Mouse (Mus musculus): ENCODE measurements around the gene Rpl29.

Gene Rpl29

DNA sequence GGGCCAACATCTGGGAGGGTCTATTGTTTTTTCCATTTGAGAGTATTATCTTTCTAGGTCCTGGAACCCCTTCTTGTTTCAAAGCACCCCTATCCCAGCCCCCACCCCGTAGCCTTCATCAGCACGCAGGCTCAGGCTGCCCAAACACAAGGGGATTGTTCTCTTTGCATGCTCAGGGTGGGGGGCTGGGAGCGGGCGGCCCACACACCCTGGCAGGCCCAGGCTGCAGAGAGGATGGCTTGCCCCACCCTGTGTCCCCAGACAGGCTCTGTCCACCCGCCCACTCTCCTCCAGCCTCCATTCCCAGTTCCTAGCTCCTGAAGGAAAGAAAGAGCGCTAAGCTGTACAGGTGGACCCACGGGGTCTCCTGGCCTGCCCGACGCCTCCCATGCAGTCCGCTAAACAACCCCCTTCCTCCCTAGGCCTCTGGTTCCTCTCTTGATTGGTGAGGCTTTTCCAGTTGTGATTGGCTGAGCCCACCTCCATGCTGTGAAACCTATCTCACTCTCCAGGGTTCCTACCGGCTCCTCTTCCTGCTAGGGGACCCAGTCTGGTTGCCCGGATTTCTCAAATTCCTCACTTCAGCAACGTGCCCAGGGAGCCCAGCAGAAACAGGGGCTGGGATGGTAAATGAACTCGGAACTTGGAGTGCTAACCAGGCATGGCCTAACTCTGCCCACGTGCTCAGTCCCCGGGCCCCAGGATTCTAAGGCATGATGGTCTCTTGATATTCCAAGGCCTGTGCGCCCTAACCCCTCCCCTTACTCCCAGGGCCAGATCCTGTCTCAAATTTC is 25.8 kb downstream of the Rpl29 start:
- no peak for DNase-seq (ENCODE audit: low read depth)

DNA sequence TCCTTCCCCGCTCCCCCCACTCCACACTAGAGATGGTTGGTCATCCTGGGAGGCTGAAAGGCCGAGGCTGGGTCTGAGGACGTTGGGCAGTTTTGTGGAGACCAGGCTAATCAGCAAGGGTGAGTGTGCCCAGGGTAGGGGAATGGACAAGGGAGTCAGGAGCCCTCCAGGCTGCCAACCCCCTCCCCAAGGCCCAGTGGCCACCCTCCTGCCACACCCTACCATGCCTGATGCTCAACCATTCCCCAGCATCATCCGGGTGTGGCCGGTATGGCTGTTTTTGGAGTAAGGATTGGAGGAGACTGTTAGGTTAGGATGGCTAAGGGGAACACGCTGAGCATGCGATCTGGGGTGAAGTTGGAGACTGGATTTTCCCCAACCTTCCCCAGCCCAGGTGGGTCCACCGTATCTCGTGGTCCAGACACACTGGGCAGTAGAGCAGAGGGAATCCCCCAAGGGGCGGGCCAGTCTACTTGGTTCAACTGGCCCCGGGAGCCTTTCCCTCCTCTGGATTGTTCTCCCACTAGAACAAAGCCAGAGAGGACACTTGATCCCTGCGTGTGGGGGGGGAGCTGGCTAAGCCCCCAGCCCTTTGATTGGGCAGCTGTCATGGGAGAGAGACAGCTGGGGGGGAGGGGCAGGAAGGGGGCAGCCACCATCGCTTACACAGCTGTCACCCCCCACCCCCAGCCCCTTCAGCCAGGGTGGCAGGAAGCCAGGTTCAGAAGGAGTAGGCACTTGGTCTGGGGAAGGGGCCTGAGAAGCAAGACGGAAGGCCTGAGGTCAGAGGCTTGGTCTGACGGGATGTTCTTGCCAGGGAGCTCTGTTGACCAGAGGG is 27.3 kb downstream of the Rpl29 start:
- DNase-seq (ENCODE audit: low read depth): no peak

DNA sequence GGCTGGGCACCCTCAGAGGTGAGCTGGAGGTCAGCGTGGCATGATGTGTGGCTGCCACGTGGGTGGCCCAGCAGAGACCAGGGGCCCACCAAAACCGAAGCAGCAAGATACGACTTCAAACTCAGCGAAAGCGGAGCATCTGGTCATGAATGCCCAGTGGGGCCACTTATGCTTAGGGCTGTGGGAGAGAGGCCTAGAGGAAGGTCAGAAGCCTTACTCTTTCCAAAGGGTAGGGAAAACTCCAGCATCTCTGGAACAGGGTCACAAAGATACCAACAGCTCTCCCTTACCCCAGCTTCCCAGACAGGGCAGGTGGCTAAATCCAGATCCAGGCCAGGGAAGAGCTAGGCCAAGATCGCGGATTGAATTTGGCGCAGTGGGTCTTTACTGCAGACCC is 27.9 kb downstream of the Rpl29 start:
- no peak for DNase-seq (ENCODE audit: low read depth)

DNA sequence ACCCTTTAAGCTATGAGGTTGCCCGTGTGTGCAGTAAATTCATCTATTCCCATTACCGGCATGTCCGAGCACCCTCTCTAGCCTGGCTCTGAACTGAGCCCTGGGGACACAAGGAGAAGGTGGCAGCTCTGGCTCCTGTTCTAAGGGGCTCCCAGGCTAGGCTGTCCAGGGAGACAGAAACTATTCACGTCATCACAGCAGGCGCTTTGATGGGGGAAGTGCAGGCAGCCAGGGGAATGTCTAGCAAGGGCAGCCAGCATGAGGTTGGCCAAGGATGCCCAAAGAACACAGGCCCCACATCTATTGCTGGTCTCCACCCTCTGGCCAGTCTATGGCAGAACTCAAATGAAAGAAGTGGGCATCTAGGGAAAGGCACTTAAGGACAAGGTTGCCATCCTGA is 28.7 kb downstream of the Rpl29 start:
- DNase-seq (ENCODE audit: low read depth): no peak

DNA sequence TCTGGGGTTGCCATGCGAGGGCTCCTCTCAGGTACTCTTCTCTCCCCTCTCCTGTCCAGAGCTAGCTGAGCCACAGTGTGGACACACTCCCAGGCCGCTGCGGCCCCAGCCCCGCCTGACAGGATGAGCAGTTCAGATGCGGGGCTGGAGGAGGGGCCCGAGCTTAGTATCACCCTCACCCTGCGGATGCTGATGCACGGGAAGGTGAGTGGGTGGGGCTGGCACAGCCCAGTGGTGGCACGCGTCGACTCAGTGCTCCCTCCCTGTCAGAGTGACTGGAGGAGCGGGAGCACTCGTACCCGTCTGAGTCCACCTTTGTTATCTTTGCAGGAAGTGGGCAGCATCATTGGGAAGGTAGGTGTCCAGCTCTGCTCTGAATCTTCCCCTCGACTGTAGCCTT is 30.7 kb downstream of the Rpl29 start:
- no peak for DNase-seq (ENCODE audit: low read depth)

- DNase-seq (ENCODE audit: low read depth): no peak
These were observed 31.3 kb downstream of the Rpl29 start for GRCm38 (mm10) chr9:106460401-106461025.

GRCm38 (mm10) chr9:106461026-106461415 is 31.8 kb downstream of the Rpl29 start:
- no peak for DNase-seq (ENCODE audit: low read depth)

DNA sequence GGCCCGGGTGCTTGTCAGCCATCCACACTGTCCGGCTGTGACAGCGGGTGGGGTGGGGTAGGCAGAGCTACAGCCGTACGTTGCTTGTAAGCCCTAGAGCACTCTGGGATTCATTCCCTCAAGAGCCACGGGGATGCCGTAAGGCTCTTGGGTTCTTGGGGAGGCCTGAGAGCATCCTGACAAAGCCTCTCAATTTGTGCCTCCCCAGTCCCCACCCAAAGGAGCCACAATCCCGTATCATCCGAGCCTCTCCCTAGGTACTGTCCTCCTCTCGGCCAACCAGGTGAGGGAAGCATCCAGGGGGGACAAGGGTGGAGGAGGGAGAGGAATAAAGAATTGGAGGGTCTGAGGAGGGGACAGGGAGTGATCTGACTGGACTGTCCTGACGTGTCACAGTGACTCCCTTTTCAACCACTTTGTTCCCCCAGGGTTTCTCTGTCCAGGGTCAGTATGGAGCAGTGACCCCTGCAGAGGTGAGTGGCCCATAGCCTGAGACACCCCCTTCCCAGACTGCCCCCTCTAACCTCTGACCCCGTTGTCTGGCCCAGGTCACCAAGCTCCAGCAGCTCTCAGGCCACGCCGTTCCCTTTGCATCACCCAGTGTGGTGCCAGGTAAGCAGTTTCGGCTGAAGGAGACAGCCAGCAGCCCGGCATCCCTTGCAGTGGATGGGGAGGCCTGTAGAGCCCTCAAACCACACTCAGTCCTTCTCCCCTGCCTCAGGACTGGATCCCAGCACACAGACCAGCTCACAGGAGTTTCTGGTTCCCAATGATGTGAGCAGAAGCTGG is 32.6 kb downstream of the Rpl29 start:
- no peak for DNase-seq (ENCODE audit: low read depth)

DNA sequence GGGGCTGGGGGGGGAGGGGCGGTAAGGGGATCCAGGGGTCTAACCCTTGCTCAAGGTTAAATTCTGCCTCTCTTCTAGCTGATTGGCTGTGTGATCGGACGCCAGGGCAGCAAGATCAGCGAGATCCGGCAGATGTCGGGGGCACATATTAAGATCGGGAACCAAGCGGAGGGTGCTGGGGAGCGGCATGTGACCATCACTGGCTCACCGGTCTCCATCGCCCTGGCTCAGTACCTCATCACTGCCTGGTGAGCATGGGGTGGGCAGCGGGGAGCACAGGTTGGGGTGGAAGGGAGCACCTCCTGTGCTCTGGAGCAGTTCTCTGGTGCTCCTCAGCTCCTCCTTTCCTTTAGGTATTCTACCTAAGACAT is 33.2 kb downstream of the Rpl29 start:
- no peak for DNase-seq (ENCODE audit: low read depth)

DNA sequence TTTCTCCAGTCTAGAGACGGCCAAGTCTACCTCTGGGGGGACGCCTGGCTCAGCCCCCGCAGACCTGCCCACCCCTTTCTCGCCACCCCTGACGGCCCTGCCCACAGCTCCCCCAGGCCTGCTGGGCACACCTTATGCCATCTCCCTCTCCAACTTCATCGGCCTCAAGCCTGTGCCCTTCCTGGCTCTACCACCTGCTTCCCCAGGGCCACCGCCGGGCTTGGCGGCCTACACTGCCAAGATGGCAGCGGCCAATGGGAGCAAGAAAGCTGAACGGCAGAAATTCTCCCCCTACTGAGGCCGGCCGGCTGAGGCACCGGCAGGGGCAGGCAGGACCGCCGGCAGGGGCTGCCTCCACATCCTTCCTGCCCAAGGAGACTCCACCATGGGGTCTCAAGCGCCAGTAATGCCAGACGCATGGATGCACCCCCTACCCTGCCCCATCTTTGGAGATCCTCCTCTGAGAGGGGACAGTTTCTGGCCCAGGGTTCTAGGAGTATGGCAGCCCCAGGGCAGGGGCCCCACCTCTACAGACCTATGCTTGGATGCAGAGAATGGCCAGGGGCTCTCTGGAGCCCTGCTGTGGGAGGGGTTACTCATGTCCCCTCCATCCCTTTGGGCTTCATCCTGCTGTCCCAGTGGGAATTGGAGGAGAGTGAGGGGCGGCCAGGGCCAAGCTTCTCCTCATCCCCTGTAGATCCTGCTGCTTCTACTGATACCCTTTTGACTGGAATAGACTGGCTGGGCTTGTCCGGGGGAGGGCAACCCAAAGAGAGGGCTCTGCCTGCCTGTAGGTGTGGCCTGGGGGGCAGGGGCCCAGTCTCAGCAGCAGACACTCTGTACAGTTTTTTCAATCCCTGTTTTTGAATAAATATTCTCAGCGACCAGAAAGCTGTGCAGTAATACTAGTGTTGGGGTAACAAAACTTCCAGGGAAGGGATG is 34.1 kb downstream of the Rpl29 start:
- no peak for DNase-seq (ENCODE audit: low read depth)

- no peak for DNase-seq (ENCODE audit: low read depth)
These were observed 35.7 kb downstream of the Rpl29 start for GRCm38 (mm10) chr9:106464751-106465541.

DNA sequence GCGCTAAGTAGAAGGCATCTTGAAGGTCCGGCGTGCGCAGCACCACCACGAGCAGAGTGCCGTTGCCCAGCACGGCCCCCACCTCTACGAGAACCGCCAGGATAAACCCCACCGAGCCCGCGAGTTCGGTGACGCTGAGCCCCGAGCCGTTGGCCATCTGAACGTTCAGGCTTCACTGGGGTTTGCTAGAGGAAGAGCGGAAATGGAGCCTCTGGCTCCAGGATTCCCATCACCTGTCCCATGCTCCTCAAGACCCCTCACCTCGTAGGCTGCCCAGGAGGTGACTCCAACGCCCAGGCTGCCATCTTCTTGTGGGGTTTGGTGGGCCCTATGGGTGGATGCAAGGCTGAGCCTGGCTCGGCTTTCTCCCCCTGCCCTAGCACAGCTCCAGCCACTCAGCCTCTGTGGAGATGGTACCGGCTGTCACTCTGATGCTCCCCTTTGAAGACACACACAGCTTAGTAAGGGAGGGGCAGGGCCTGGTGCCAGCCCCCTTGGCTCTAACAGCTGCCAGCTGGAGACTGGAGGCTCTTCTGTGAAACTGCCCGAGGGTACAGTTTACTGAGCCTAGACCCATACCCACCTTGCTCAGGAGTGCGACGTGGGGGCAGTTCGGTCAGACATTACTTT is 36.4 kb downstream of the Rpl29 start, which contains the start of gene Gpr62:
Gpr62 (minus strand) TSS at position 368 of the 630 bp plus-strand sequence.
- no peak for DNase-seq (ENCODE audit: low read depth)

- DNase-seq (ENCODE audit: low read depth): no peak
These were observed 37.5 kb downstream of the Rpl29 start for GRCm38 (mm10) chr9:106466721-106467120.

DNA sequence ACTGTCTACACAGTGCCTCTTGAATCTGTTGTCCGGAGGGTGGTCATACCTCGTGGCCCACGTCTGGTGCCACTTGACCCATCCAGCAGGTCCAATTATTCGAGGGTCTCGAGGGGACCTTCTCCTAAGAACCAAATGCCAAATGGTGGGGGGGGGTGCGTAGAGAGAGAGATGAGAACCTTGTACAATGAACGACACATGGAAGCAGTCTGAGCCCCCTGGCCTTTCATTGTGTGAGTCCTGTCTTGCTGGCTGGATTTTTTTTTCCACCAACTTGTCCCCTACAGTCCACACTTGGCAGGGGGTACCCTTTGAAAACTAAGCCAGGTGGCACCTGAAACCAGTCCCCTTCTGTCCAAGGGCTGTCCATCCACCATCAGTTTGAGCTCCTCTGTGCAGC is 38.5 kb downstream of the Rpl29 start:
- DNase-seq (ENCODE audit: low read depth): no peak

DNA sequence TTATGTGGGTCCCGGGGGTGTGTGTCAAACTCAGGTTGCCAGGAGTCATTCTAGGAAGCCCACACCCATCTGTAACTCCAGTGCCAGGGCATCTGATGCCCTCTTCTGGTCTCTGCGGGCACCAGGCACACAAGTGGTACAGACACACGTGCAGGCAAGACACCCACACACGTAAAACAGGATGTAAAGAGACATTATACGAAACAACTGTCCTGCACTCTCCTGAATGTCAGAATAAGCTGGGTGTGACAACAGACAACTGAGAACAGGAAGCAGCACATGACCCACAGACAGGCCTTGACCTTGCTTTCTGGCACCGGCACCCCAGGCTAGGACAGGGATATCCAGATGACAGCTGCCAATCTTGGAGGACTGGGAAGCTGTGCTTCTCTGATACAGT is 40.1 kb downstream of the Rpl29 start:
- DNase-seq (ENCODE audit: low read depth): no peak

GRCm38 (mm10) chr9:106469776-106470175 is 40.5 kb downstream of the Rpl29 start:
- no peak for DNase-seq (ENCODE audit: low read depth)

DNA sequence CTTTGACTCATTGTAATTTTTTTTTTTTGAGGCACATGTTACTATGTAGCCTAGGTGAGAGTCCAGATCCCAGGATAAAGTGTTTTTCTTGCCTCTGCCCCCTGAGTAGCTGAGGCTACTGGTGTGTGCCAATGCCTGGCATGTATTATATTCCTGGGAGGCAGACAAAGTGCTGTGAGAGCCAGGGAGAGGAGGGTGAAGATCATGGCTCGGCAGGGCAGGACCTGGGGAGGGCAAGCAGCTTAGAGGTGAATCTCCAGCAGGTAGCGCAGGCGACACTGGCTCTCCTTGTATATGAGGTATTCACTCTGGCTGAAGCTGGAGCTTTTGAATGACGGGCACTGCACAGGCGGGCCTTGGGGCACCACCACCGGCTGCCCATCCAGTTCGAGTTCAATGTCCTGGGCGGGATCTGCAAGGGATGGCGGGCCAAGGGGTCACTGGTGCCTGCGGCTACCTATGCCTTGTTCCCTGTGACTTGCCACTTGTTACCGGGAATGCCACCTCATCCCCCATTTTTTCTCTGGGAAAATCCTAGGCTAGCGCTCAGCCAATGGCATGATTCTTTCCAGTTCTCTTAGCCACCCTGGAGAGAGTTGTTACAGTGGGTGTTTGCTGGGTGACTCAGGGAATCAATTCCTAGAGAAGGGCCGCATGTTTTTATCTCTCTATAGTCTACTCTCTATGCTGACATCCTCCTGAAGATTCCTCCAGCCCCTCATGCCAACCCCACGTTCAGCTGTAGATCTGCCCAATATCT is 41.9 kb downstream of the Rpl29 start:
- DNase-seq (ENCODE audit: low read depth): no peak

DNA sequence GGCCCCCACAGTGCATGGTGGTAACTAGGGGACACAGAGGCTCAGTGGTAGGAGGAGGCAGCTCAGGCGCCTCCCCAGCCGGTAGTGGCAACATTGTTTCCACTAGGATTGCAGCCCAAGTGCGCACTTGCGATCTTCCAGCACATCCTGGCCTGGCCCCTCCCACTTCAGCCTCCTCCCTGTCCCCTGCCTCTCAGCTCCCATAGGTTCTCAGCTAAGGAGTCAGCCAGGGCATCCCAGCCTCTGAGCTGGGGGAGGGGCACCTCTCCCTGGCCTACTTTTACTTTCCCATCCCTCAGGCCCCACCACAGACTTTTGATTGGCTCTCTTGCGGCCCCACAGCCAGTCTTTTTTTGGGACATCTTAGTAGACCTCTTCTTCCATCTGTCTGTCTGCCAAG is 42.6 kb downstream of the Rpl29 start:
- no peak for DNase-seq (ENCODE audit: low read depth)

DNA sequence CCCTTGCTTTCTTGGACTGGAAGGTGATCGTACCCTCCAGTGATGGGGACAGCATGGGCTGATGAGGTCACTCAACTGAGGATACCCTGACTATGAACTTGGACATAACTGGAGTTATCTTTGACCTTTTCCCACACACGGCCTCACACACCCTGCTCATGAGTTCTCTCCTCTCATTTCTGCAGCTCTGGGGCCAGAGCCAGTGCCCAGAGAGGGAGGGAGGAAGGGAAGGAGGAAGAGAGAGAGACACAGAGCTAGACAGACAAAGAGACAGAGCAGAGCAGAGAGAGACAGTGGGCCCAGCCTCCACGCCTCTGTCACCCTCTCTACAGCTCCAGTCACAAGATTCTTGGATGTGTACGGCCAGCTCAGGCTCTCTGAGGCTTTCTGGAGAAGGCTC is 43.1 kb downstream of the Rpl29 start:
- DNase-seq (ENCODE audit: low read depth): no peak

Data from c-Kit-positive CD71-positive TER-119-negative erythroid progenitor cells, embryonic 14.5 days (primary cell).